Mouse (Mus musculus) embryonic facial prominence, embryonic 14.5 days (tissue): ENCODE measurements at regions not wholly inside any gene's neighbourhood (a gene's known extent, or its start where the extent isn't known, plus 50 kb on each side); places are given as distances from the start of the nearest gene placed in this dataset.
"Not testable (repeated sequence)": the region's sequence is repeated elsewhere in the genome, so short reads cannot be mapped to it uniquely, and the experiment has no call there.

Experiments
- ATAC-seq: fragments of 200-750 bp; cut with Nextera tagmentation; 2 replicates; pipeline ENCODE4 v1.8.0; 2017; ENCODE audit warnings: low read depth, moderate number of reproducible peaks, moderate TSS enrichment
- DNase-seq: peaks from one replicate; pipeline ENCODE4 v3.0.0-alpha.2; 2015; ENCODE audit warnings: low spot score
- H3K27ac ChIP-seq: fragments of 300-500 bp; sonication (generic); replicated peaks from 2 replicates; pipeline ENCODE4 v1.5.1; 2014; ENCODE audit warnings: low read depth, mild to moderate bottlenecking, low read length, moderate library complexity
- H3K27me3 ChIP-seq: fragments of 300-500 bp; sonication (generic); replicated peaks from 2 replicates; pipeline ENCODE4 v1.6.1; 2014; ENCODE audit warnings: low read length; ENCODE audit not compliant: control insufficient read depth, insufficient read depth
- H3K36me3 ChIP-seq: fragments of 300-500 bp; sonication (generic); 2 replicates; pipeline ENCODE4 v1.6.1; 2014; ENCODE audit warnings: low read length, mixed read lengths; ENCODE audit not compliant: control insufficient read depth, insufficient read depth
- H3K4me1 ChIP-seq: fragments of 300-500 bp; sonication (generic); 2 replicates; pipeline ENCODE4 v1.6.1; 2014; ENCODE audit warnings: antibody characterized with exemption, low read length; ENCODE audit not compliant: control insufficient read depth, insufficient read depth
- H3K4me2 ChIP-seq: fragments of 300-500 bp; sonication (generic); 2 replicates; pipeline ENCODE4 v1.6.1; 2014; ENCODE audit warnings: low read depth, mild to moderate bottlenecking, low read length, moderate library complexity, mixed read lengths
- H3K4me3 ChIP-seq: fragments of 300-500 bp; sonication (generic); 2 replicates; pipeline ENCODE4 v1.5.1; 2014; ENCODE audit warnings: low read depth, mild to moderate bottlenecking, low read length
- H3K9ac ChIP-seq: fragments of 300-500 bp; sonication (generic); 2 replicates; pipeline ENCODE4 v1.6.1; 2014; ENCODE audit warnings: low read depth, mild to moderate bottlenecking, low read length, moderate library complexity, mixed read lengths
- H3K9me3 ChIP-seq: fragments of 300-500 bp; sonication (generic); 2 replicates; pipeline ENCODE4 v1.6.1; 2016; ENCODE audit warnings: low read length; ENCODE audit not compliant: control insufficient read depth
- WGBS: fragments of 180-500 bp; shearing (Covaris S2); extraction: QIAGEN DNeasy Blood & Tissue Kit; methylation state at CpG from one replicate; pipeline ENCODE4 v1.1.7; 2014; 5-methylcytosine and 5-hydroxymethylcytosine counted together

DNA sequence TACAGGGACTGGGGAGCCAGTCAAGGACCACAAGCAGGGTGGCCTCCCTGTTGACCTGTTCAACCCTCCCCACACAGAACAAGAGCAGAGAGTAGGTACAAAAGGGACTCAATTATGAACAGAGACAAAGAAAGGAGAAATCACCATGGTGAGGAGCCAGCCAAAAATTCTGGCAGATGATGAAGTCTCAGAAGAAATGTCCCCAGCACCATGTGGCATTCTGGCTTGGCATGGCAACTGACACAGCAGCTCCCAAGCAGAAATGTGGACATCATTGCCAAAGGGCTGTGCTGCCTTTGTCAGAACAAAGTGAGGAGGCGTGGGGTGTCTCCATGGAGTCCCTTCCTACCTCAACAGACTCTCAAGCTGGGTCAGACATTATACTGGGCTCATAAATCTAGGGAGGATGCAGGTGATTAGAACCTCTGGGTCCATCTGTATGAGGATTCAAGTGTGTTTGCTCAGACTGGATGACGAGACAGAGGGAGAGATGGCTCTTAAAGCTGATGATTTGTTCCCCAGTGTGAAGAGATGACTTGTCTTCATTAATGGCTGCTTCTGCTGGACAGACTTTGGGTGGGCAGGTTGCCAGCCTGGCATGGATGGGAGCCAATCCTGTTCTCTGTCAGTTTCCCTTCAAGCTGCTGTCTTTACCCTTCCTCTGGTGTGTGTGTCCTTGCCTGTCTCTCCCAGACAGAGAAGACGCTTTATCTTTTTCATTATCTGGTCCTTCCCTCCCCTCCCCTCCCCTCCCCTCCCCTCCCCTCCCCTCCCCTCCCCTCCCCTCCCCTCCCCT, 120.5 kb upstream of the Fhl2 start:
- ATAC-seq (no peak), DNase-seq (no peak)
- H3K4me2 ChIP-seq = no peak overlapping the region
- H3K4me3 ChIP-seq = no peak overlapping the region
- no peak overlapping the region for H3K9ac ChIP-seq
- WGBS = 70% methylated on average over 3 of the region's 3 CpGs
- no peaks in the 10 kb centered on the region for H3K27me3 ChIP-seq
- no peak overlapping the region for H3K27ac ChIP-seq
- H3K4me1 ChIP-seq = no peaks in the 10 kb centered on the region
- no peaks in the 10 kb centered on the region for H3K36me3 ChIP-seq
- no peaks in the 10 kb centered on the region for H3K9me3 ChIP-seq

DNA sequence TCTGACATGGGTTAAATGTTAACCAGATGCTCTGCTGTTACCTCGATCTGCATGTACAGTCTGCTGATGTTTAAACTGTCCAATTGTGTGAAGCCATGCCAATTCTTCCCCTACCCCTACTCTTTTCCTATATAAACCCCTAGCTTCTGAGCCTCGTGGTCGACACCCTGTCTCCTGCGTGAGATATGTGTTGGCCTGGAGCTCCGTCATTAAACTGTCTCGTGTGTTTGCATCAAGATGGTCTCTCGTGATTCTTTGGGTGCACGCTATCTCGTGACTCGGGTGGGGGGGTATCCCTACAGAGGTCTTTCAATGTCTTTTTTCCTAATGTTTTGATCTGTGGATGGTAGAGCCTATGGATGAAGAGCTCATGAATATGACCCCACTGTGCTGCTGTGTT, 110.9 kb upstream of the Nck2 start:
- peaks cover 15% of the 10 kb centered on the region for H3K9me3 ChIP-seq
- H3K4me2 ChIP-seq, ATAC-seq, H3K4me3 ChIP-seq, H3K9ac ChIP-seq, DNase-seq, H3K27me3 ChIP-seq, H3K27ac ChIP-seq, H3K36me3 ChIP-seq, H3K4me1 ChIP-seq: not testable (repeated sequence)
- 96% methylated on average over 9 of the region's 10 CpGs for WGBS

DNA sequence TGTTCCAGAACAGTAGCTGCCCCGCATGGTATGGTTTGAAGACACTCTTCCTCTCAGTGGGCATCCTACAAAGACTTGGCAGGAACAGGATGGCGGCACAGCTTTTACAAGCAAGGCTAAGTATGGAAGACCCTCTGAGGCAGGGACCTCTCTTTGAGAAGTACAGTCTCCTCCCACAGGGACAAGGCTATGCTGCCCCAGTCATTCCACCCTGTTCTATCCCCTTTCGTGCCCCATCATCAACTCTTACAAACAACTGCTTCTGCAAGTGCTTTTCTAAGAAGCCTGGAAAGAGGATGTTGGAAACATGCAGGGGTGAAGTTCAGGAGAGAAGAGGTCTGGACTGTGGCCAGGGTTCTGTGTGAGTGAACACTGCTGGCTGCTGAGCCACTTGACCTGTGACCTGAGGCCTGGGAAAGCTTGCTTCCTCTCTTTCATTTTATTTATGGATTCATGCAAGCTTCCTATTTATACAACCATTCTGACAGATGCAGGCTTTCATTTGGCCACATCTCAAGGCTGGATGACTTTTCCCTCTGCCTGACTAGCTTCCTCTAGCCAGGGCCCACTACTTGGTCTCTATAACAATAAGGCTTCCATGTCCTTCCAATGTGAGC, 107.1 kb upstream of the Nck2 start:
- peak; percentile 83 for DNase-seq
- Histone ChIP-seq H3K36me3 (no peaks in the 10 kb centered on the region), H3K4me2 (no peak overlapping the region), H3K4me1 (no peaks in the 10 kb centered on the region), H3K9me3 (peaks cover 15% of the 10 kb centered on the region), H3K27me3 (no peaks in the 10 kb centered on the region), H3K4me3 (no peak overlapping the region), H3K9ac (no peak overlapping the region), H3K27ac (no peak overlapping the region)
- ATAC-seq = 0 out of 2 replicates have a peak, but pooled peaks have one; percentile 12
- WGBS = 83% methylated on average over 3 of the region's 3 CpGs

DNA sequence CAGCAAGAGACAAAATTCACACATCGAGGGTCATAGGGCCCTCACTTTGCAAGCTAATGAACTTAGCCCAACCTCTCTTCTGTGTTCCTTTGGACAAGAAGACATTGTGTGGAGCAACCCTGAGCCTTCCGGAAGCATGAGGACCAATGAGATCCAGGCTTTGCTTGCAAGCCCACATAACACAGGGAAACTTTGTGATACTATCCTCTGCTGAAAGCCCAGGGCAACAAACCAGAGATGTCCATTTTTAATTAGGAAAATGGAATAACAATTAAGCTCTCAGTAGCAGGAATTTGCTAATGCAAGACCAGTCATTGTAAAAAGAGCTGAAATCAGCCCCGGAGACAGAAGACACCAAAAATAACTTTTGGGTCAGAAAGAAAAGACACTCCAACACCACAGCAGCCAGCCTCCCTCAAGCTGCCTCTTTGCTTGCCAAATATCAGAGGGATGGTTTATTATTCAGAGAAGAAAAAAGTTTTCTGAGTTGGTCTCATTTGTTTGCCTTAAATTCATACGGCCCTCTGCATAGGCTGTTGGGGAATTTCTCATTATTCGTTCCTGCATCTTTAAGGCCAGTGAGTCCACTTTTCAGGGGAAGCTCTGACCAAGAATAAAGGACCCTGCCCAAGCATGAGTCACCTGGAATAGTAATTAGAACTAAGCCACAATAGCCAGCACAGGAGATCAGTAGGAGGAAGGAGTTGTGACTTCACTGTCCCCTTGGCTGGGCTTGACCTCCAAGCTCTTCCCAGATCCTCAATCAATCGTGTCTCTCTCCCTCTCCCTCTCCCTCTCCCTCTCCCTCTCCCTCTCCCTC, 106.1 kb upstream of the Nck2 start:
- DNase-seq = no peak
- WGBS = 60% methylated on average over 6 of the region's 6 CpGs
- no peak for ATAC-seq
- H3K4me1 ChIP-seq = no peaks in the 10 kb centered on the region
- H3K4me3 ChIP-seq = no peak overlapping the region
- no peaks in the 10 kb centered on the region for H3K36me3 ChIP-seq
- no peak overlapping the region for H3K27ac ChIP-seq
- H3K27me3 ChIP-seq = no peaks in the 10 kb centered on the region
- H3K9ac ChIP-seq = no peak overlapping the region
- no peak overlapping the region for H3K4me2 ChIP-seq
- H3K9me3 ChIP-seq = peaks cover 9% of the 10 kb centered on the region

DNA sequence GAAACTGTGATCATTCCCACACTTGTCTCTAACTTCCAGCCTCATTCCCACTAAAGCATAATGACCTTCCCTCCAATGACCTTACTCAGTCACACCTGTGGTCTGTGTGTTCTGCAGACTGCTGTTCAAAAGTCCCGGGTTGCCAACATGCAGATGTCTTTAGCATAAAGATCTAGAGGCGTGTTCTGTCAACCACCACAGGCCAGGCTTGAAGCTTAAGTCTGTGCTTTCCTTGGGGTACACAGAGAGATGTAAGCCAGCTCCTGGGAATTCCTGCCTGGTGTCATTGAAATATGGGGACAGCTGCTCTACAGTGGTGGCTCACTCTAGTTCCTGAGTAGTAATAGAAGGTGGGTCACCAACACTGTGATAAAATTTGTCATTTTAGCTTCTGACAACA, 101.5 kb upstream of the Nck2 start:
- 81% methylated on average over 2 of the region's 2 CpGs for WGBS
- Histone ChIP-seq H3K27me3 (no peaks in the 10 kb centered on the region), H3K4me2 (no peak overlapping the region), H3K9ac (no peak overlapping the region), H3K9me3 (no peaks in the 10 kb centered on the region), H3K27ac (no peak overlapping the region), H3K36me3 (no peaks in the 10 kb centered on the region), H3K4me3 (no peak overlapping the region), H3K4me1 (no peaks in the 10 kb centered on the region)
- ATAC-seq (no peak), DNase-seq (no peak)

DNA sequence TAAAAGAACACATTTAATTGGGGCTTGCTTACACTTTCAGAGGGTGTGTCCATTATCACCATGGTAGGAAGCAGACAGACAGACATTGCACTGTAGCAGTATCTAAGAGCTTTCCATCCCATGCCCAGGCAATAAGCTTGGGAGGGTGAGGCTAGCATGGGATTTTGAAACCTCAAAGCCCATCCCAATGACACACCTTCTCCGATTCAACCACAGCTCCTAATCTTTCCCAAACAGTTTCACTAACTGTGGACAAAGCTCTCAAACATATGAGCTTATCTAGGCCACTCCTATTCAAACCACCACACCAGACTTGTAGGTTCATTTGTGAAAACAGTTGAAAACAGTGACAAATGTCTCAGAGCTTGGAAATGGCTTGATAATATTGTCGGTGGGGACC, 101.0 kb upstream of the Nck2 start:
- H3K4me1 ChIP-seq = no peaks in the 10 kb centered on the region
- 82% methylated on average over 2 of the region's 2 CpGs for WGBS
- no peaks in the 10 kb centered on the region for H3K27me3 ChIP-seq
- H3K9me3 ChIP-seq = no peaks in the 10 kb centered on the region
- H3K36me3 ChIP-seq = no peaks in the 10 kb centered on the region
- DNase-seq = no peak
- no peak overlapping the region for H3K4me3 ChIP-seq
- H3K9ac ChIP-seq = no peak overlapping the region
- no peak overlapping the region for H3K27ac ChIP-seq
- H3K4me2 ChIP-seq = no peak overlapping the region
- ATAC-seq = no peak

DNA sequence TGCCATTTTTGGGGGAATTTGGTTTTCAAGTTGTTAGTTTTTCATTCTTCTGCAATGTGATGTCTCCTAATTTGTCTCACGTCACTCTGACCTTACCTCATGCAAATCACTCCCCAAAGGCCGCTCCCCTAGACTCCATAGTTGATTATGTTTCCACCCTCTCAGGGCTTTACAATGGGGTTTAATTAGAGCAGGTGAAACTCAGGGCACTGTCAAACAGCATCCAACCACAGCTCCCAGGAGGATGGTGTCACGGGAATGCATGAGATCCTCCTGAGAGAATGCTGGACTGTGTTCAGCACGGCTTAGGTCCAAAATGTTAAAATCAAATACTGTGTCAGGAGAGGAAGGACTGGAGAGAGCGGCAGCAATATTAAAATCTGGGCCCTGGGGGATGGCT, 100.4 kb upstream of the Nck2 start:
- no peaks in the 10 kb centered on the region for H3K4me1 ChIP-seq
- no peaks in the 10 kb centered on the region for H3K27me3 ChIP-seq
- DNase-seq (no peak), ATAC-seq (peak; percentile 76; the same call in 1 of the 2 replicates)
- H3K36me3 ChIP-seq = no peaks in the 10 kb centered on the region
- WGBS = 71% methylated on average over 5 of the region's 5 CpGs
- H3K9ac ChIP-seq = no peak overlapping the region
- H3K27ac ChIP-seq = no peak overlapping the region
- no peaks in the 10 kb centered on the region for H3K9me3 ChIP-seq
- H3K4me2 ChIP-seq = no peak overlapping the region
- H3K4me3 ChIP-seq = no peak overlapping the region

DNA sequence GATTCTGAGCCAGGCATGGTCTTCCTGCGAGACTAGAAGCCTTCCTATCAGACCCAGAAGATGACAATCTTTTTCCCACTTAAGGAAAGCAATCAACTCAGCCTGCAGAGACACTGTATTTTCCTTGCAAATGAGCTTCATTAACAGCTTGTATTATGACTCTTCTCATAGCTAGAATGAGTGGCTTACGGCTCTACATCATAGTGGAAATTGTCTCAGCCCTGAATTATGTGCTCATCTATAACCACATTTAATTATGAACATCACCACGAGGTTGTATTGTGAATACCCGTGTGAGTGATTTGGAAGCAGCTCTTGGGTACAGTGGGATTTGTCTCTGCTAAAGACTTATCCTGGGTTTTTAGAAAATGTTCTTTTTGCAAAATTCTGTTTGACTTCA, 97.2 kb upstream of the Nck2 start:
- H3K9me3 ChIP-seq = no peaks in the 10 kb centered on the region
- H3K36me3 ChIP-seq = no peaks in the 10 kb centered on the region
- no peak overlapping the region for H3K9ac ChIP-seq
- no peaks in the 10 kb centered on the region for H3K4me1 ChIP-seq
- DNase-seq = no peak
- WGBS = 73% methylated on average over 4 of the region's 4 CpGs
- no peak overlapping the region for H3K27ac ChIP-seq
- H3K4me2 ChIP-seq = no peak overlapping the region
- H3K27me3 ChIP-seq = no peaks in the 10 kb centered on the region
- H3K4me3 ChIP-seq = no peak overlapping the region
- ATAC-seq = no peak
